Mouse (Mus musculus): Measurements from ENCODE around the gene Tfap2e. TPM values are rescaled to one million over a fixed set of nuclear protein-coding genes. Genes with fewer than 3 reads are reported as not detected.

The Tfap2e gene
- polyA plus RNA-seq (2017; shearing (Covaris generic)) = not detected

DNA sequence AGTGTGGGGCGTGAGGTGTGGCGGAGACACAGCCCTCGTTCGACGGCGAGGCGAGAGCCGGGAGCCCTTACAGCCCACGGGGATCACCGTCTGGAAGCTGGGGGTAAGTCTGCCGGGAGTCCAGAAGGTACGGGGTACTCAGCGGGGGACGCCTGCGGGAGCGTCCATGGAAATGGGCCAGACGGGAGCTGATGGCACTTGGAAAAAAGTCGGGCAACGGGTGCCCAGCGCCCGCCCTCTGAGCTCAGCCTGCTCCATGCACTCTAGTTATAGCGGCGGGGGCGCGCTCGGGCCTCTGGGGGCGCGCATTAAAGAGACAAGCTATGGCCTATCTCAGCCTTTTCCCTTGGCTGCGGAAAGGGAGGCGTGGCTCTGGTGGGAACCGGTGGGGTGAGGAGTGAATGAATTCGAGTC, at the start of gene Tfap2e:
TSS of gene Tfap2e (minus strand) at position 240 of the 414 bp plus-strand sequence.
- ATAC-seq = no peak

DNA sequence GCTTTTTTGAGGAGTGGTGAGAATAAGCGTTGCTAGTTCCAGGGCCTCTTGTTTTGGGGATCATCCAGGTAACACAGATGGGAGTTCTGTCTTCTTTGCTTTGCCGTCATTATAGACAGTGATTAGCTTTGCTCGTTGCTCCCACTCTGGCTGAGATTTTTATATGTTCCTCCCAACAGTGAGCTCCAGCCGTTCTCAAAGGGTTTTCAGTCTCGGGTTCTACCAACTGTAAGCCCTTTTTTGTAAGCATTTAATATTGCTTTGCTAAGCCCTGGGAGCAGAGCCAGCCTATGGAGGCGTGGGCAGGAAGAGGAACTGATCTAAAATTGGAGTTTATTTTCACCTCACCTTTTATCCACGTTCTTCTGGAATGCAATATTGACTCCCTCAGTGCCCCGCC, 47.0 kb upstream of the Tfap2e start:
- no peak for ATAC-seq

DNA sequence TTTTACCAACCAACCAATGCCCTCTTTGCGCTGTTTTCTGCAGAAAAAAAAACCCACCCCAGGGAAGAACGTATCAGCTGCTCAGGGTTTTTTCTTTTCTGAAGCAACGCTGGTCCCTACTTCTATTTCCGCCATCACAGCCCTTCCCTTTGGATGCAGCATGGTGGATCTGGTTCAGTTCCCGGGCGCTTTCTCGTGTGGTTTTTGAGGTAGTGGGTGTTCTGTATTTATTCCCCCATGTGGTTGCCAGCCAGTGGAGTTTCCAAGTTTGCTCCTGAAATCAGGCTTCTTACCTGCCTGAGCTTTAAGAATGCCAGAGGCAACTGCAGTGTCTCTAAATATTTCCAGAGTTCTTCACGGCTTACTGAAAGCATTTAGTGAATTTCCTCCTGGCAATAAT, 46.5 kb upstream of the Tfap2e start:
- ATAC-seq = no peak

DNA sequence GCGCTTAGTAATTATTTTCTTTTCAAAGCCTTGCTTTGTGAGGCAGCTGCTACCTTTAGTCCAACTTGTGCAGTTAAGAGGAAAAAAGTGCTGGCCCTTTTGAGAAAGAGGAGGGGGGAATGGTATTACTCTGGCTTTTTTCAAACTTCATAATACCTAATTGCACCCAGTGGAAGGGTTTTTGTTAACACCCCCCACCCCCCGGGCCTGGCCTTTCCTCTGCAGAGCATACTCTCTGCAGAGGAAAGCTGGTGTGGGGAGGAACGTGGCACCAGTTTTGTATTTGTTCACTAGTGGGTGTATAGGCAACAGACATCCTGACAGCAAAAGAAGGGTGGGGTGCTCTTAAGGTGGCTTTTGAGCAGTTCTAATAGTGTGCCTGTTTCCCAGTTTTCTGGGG, 45.8 kb upstream of the Tfap2e start:
- ATAC-seq = no peak

DNA sequence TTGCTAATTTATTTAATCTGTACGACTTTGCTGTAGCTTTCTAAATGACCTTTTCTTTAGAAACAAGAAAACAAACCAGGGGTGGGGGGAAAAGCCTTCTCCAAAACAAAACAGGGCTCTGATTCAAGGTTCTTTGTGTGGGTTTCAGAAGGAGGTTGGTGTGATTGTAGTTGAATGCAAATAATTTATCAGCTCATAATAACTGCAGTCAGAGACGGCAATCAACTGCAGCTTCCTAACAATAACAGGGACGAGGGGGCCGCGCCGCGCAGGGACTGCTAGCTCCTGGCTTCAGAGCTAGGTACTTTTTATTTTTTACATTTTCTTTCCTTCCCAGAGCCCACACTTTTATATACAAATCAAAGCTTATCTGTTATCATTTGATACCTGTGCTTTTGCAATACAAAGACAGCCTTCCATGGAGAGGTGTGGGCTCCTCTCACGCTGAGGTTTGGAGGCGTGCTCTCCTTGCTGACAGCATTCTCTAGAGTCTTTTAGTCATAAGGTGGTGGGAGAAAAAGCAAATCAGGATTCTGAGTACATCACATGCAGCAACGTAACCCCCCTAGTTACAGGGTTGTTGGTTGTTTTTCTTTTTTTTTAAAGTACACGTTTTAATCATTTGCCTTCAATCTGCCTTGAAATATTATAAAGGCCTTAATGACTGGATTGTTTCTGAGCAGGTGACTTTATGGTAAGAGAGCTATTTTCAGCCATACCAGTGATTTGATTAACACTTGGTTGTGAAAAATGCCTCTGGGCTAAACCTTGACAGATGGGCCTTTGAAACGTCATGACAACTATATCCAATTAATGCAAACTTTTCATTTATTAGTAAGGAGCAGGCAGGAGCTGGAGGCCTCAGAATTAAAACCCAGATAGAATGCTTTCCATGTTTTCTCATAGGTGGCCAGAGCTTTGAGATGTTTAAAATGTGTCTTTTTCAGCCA, 44.1 kb upstream of the Tfap2e start:
- no peak for ATAC-seq

DNA sequence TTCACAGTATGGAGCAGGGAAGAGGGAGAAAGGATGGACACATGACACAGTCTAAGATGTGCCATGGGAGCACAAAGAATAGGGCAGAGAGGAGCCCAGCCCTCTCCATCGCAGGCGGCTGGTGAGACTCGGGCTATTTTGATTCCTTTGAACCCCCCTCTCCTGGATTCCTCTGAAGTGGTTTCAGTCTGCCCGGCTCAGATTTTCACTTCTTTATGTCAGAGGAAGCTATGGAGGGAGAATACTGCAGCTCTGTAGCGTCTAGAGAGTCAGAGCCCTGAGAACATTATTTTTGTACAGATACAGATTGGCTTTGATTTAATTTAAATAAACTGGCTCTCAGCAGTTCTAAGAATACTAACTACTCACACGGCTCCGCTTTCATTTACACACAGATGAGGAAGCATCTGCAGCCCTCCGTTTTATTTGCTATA, 43.1 kb upstream of the Tfap2e start:
- no peak for ATAC-seq

DNA sequence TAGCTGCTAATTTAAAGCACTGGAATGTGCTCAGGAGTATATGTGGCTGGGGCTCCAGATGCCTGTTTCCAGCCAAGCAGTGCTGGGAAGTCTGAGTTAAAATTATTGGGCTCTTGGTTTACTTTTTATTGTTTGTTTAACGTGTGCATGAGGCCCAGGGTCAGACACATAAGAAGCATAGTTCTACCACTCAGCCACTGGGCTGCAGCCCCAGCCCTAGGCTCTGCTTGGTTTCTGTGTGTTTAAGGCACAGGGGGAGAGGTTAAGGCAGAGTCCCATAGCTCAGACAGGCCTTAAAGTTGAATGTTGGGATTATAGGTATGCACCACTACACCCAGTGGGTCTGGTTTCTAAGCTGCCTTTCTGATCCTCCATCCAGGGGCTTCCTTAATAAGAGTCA, 39.1 kb upstream of the Tfap2e start:
- no peak for ATAC-seq

DNA sequence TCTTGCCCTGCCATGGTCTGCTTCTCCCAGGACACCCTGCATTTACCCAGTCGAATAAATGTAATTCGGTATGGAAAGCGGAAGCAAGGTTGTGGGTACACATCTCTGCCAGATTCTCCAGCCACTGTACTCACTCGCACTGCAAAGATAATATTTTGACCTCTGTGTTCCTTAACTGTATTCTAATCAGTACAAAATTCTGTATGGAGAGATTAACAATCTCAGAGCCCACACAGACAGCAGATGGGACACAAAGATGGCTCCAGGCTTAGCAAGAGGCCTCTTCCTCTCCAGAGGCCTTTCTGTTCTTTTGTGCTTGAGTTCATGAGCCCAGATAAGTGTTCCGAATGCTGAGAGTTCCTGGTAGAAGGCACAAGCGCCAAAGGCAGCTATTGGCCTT, 37.8 kb upstream of the Tfap2e start:
- ATAC-seq = no peak

DNA sequence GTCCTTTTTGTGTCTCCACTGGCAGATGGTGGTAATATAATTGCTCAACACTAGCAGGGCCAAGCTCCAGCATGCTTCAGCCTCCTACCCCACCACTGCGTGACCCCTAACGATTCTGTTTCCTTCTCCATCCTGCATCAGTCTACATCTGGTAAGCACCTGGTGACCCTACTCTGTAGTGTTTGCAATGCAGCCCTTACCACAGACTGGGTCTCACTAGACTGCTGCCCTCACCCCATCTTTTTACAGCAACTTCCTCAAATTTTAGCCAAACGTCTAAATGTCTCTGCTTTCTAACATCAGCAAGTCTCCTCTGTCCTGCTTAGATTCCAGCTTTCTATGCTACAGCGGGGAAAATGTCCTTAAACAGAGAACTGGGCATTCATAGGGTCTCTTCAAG, 34.8 kb upstream of the Tfap2e start:
- ATAC-seq = no peak

DNA sequence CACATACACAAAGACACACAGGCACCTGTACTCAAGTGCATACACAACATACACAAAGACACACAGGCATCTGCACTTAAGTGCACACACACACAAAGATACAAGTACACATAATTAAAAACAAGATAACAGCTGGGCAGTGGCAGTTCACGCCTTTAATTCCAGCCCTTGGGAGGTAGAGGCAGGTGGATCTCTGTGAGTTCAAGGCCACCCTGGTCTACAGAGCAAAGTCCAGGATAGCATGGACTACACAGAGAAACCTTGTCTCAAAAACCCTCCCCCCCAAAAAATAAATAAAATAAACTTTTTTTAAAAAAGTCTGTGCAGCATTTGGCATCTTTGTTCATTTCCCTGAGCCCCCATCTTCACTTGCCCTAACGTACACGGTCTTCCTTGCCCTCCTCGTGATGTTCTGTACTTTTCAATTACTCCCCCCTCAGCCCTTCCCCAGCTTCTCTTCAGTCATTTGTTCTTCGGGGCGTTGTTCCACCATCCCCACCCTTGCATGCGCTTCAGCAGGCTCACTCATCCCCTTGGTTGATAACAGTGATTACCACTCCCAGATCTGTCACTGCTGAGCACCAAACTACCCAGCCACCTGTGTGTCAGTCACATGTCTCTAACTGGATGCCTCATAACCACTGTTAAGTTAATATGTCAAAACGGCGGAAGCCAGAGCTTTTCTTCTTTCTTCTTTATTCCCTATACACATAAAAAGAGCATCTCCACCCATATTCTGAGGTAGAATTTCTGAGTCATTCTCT, 33.9 kb upstream of the Tfap2e start:
- ATAC-seq = no peak

DNA sequence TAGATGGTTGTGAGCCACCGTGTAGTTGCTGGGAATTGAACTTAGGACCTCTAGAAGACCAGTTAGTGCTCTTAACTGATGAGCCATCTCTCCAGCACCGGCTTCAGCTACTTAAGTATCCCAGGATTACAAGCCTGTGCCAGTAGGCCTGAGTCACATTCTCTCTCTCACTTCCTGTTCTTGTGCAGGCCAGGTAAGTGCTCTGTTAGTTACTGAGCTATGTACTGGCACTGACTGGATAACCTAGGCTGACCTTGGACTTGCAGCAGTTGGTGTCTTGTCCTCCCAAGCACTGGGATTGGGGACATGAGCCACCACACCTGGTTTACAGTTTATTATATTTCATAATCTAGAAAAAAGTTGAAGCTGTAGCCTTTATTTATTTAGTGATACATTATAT, 27.4 kb upstream of the Tfap2e start:
- no peak for ATAC-seq

DNA sequence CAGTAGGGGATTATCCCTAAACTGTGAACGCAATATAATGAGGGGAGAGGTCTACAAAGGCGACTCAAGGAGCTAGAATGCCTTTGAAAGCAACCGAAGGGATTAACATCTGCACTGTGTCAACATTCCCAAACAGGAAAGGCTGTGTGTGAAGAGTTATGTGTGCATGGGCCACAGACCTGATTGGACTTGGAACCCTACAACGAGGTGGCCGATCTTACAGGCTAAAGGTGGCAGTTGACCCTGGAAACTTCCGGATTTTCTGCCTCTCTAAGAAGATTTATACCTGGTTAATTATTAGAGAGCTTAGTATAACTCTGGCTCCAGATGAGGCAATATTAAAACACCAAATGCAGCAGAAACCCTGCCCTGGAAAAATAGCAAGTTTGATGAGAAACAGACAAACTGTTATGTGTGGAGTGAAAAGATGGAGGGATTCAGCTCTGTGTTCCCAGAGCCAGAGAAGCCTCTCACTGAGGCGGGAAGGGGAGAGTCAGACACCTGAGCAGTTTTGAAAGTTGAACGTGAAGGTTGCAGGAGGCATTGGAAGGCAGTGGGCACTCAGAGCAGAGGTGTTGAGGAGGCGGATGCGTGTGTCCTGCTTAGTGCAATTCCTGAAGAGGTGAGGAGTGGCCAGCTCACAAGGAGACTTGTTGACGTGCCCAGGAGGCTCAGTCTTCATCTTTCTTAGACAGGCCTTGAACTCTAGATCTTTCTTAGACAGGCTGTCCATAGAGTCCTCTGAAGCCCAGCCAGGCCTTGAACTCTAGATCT, 26.7 kb upstream of the Tfap2e start:
- no peak for ATAC-seq

DNA sequence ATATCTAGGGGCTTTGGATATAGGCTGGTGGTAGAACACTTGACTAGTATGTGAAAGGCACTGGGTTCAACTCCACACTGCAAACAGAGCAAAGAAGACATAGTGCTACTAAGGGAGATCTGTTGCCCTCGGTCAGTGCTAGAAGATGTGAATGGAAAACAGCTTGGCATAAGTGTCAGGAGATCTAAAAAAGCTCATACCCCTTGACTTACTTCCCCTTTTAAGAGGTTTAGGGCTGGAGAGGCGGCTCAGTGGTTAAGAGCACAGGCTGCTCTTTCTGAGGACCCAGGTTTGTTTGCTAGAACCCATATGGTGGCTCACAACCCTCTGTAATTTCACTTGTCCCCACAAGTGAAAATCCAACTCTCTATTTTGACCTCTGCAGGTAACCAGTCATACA, 23.4 kb upstream of the Tfap2e start:
- ATAC-seq = no peak

DNA sequence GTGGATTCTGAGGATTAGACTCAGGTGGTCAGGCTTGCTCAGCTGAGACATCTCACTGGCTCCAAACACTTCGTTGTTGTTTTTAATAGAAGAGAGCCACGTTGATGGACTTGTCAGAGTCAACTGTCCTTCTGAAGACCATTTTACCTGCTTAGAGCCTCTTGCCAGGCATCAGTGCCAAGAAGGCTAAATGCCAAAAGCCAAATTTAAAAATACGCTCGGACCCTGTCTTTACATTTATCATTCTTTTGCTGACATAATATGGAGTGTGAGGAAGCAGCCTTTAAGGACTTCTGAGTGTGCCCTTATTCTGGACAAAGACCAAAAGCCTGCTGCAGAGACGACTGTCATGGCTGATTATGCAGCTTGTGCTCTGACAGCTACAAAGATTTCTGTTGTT, 22.3 kb upstream of the Tfap2e start:
- ATAC-seq = no peak

DNA sequence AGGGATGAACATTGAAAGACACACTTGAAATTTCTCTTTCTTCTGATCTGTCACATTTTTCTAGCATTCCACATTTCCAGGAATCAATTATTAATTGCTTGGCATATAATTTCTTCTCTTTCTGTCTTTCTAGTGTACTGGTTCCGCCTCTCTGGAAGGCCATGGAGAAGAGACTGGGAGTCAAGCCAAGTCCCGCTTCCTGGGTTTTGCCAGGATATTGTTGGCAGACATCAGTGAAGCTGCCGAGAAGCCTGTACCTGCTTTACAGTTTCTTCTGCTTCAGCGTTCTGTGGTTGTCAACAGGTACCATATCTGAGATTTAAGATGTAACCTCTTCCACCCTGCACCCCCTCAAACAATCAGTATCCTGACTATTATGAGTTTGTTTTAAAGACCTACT, 20.7 kb upstream of the Tfap2e start:
- no peak for ATAC-seq

DNA sequence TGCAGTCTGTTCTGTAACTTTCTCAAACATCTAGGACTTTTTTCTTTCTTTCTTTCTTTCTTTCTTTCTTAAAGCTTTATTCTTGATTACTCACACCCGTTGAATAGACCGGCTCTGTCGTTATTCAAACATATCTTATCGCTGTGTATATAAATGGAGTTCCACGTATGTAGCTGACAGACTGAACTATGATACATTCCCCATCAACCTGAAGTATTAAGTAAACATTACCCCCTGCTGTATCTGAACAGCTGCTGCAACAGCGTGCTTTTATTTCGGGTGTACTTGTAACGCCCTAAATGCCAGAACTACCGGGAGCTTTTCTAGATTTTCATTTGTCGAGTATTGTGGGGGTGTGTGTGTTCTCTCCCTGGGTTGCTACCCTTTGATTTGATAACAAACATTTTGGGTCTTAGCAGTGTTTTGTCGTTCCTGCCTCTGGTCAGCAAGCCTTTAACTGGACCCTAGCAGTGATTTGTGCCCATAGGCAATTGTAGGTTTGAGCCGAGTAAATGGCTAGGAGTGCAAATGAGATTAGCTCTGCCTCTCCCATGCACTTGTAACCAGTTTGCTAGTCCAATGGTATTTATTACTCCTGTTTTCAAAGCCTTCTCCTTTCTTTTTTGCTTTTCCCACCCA, 18.8 kb upstream of the Tfap2e start:
- no peak for ATAC-seq

DNA sequence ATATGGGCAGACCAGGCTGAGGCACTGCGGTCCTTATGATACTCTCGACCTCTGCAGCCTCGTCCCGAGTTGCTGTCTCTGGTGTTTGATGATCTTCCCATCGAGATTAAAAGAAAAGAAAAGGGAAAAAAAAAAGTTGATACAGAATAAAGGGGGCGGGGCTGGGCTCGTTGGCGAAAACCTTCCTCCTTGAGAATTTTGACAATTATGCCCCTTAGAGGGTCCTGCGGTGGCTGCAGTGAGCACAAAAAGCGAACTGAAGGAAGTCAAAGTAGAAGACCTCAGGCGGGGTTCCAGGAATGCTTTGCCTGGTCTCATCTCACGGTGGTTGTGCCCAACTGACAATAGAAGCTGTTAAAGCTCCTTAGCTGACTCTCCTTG, 18.2 kb upstream of the Tfap2e start:
- ATAC-seq = no peak

DNA sequence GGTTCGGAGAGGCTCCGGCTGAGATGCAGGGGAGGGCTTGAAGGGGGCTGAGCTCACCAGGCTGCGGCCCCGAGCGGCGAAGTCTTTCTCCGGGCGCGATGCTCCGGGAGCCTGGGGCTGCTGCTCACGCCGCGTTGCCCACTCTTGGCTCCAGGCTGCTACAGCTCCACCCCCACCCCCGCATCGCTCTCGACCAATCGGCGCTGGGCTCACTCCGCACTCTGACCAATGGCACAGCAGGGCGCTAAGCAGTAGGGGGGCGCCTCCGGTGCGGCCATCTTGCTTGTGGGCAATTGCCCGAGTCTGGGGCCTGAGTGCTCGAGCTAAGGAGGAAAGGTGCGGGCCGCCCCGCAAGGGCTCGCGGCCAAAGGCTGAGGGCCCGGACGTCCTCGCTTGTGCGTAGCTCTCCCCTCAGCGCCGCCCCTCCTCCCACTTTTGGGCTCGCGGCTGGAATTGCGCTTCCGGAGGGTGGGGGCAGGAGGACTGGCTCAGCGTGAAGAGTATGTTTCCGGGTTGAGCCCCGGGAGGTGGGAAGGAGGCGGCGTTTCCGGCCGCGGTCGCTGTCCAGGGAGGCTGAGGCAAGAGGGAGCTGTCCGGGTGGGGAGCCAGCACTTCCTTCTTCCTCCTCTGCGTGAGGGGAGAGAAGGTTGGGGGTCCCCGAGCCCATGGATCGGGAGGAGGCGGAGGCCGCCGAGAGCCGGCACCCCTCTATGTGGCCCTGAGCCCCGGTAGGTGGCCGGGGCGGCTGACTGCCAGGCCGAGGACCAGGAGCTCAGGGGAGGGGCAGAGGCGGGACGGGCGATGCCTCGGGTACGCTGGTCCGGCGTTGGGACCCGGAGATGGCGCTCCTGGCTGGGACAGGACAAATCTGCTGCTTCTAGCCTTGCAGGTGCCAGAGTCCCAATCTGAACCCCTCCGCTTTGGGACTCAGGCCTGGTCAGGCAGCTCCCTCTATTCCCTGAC, 17.5 kb upstream of the Tfap2e start, which contains the start of the genes Ncdn and AU040320:
TSS of gene Ncdn (minus strand) at position 171 of the 963 bp plus-strand sequence.
TSS of gene AU040320 (plus strand) at position 277 of the 963 bp plus-strand sequence.
- ATAC-seq = peak; percentile 96

DNA sequence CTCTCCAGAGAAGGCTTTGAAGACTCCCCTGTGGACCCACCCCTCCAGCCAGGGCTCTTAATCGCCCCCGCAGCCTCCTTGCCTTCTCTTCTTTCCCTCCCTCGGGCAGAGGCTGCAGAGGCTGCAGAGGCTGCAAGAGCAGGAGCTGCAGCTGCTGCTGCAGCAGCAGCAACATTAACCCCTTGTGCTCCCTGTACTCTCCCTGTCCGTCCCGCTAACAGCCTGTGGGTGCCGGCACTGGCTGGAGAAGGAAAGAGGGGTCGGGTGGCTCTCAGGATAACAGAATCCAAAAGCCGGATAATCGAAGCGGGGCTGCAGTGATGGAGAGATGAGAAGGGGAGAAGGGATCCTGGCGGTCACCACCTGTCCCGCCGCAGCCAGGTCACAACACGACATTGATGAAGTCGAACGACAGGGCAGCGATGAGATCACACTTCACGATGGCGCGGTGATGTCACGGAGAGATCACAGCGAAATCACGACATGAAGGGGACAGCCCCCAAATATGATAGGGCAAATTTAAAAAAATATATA, 16.6 kb upstream of the Tfap2e start:
- peak; percentile 30 for ATAC-seq

DNA sequence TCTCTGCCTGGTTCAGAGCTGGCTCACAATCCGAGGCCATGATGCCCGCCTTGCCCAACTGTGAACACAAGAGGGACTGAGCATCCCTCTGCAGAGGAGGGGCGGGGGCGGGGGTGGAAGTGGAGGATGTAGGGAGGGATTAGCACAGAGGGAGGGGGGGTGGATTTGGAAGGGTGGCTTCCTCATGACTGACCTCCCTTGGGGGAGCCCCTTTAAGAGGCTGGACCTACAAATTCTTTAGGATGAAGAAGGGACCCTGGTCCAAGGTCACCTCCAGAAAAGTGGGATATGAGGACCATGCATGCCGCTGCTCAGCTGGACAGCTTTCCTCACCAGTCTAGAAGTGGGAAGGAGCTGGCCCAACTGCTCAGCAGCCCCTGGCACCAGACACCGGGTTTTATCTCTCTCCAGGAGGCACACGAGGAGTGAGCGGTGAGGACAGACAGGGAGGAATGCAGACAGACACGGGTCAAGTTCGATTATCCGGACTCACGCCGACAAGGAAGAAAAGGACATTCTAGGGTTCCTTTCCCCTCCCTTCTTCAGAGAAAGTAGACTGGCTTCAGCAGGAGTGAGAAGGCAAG, 16.1 kb upstream of the Tfap2e start:
- no peak for ATAC-seq
